Mouse (Mus musculus) heart, adult 8-10 months (tissue): ENCODE results near the gene Ppil6. TPM values are rescaled to one million over a fixed set of nuclear protein-coding genes. Genes with fewer than 3 reads are reported as not detected.
A peak's percentile ranks its signal among the peaks of the same experiment; 100 is the strongest.

Source experiments
- DNase-seq: peaks from one replicate; pipeline ENCODE4 v3.0.0; 2022; ENCODE audit warnings: low spot score
- total RNA-seq, 4 experiments: library from RNA; stranded (reverse); gene quantifications; 2 replicates each; pipeline ENCODE4 v1.2.4; 2022

The Ppil6 gene
- total RNA-seq, 4 experiments from 2014 or later = 0.78 to 1.4 (median 1.1) TPM

DNA sequence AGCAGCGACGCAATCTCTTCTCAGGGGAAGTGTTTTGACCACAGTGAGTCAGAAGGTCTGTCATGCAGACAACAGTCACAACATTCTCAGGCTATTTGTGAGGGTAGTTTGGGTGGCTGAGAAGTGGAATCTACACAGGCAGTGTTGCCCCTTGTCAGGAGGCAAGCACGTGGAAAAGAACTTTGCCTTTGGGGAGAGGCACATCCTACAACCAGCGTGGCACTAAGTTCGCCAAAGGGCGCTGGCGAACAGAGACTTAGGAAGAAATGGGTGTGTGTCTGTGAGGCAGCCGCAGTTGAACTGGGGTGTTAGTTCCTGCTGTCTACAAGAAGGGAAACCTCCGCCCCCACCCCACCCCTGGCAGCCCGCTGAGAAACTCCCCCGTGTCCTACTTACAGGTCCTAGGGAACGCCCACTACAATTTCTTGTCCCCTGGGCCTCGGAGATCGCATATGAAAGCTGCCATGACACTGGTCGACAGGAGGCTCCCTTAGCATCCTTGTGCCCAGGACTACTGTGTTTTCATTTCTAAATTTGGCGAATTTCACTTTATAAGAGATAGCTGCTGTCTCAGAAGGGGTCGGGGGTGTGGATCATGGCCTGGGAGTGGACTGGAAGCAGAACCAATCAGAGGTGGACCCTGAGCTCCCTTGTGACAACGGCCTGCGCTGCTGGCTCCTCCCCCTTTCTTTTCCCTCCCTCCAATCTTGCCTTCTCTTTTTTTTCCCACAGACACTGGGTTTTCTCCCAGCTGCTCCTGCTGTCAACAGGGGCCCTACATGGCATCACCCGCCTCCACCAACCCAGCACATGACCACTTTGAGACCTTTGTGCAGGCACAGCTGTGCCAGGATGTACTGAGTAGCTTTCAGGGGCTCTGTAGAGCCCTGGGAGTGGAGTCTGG lies 12.7 kb upstream of the Ppil6 start:
- peak; percentile 82 for DNase-seq

DNA sequence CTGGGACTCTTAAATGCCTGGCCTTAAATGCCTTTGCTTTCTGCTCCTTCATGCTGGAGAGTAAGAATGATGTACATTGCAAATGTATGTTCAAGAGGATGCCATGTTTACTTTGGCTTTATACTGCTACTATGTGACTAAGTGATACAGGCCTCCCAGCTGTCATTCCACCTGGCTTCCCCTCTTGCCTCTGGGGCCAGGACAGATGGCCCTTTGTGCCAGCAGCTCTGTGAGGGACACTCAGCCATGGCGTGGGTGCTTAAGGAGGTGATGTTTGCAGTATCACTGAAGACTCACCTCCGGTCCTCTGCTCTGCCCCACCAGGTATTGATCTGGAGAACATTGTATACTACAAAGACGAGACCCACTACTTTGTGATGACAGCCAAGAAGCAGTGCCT lies 10.3 kb upstream of the Ppil6 start:
- DNase-seq = no peak

DNA sequence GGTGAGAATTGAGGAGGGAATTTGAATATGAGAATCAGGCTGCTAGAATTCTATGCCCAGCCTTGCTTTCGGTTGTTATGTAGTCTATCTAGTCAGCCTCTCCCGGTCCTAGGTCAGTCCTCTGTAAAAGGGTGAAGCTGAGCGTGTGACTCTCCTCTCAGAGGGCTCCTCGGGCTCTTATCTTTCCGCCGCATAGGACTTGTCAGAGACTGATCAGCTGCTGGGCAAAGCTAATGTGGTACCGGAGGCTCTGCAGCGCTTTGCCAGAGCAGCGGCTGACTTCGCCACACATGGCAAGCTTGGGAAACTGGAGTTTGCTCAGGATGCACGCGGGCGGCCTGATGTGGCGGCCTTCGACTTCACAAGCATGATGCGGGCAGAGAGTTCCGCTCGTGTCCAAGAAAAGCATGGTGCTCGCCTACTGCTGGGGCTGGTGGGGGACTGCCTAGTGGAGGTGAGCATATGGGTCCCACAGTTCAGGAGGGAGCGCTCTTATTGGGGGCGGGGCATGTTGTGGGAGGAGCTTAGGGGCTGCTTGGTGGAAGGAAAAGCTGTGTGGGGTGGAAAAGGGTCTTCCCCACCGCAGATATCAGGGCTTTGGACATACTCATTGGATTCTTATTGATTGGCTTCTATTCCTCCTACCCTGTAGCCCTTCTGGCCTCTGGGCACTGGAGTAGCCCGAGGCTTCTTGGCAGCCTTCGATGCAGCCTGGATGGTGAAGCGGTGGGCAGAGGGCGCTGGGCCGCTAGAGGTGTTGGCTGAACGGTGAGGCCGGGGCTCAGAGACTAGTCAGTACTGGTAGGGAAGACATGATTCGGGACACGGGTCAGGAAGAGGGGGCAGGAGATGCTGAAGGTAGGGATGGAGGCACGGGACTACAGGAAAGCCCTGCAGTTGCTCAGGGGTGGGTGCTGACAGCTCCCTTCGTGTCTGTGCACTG lies 9.0 kb upstream of the Ppil6 start:
- no peak for DNase-seq

- no peak for DNase-seq
Observed at GRCm38 (mm10) chr10:41482446-41482845, 7.8 kb upstream of the Ppil6 start.

DNA sequence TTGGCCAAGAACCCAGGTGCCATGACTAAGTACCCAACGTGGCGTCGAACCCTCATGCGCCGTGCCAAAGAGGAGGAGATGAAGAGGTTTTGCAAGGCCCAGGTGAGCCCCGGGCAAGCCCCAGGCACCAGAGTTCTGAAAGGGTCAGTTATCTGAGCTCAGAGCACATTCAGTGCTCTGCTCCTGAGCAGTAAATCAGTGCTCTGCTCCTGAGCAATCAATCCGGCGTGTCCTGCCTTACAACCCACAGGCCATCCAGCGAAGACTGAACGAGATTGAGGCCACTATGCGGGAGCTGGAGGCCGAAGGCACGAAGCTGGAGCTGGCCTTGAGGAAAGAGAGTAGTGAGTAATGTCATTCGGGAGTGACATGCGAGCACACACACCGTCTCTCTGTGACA lies 4.5 kb upstream of the Ppil6 start:
- DNase-seq = no peak

DNA sequence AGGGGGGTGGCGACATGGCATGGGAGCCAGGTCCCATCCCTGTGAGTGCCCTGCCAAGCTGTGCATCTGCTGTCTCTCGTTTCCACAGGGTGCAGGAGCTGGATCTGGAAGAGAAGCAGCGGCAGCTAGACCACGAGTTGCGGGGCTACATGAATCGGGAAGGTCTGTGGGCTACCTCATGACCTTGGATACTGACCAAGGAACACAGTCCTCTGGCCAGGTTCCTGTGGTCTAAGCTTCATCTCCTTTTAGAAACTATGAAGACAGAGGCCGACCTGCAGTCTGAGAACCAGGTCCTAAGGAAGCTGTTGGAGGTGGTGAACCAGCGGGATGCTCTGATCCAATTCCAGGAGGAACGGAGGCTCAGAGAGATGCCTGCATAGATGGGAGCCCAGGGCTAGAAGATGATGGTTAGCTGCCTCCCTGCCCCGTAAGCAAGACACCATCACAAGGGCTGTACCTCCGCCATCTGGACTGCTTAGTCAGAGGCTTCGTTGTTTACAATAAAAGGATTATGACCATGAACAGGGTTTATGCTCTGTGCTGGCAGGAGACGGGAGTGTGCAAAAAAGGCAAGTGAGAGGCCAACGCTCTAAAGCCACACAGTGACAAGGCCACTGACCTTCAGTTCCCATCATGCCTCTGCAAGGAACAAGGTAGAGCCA lies 3.6 kb upstream of the Ppil6 start:
- DNase-seq = no peak

- DNase-seq = no peak
Observed at GRCm38 (mm10) chr10:41488877-41489276, 1.4 kb upstream of the Ppil6 start.

GRCm38 (mm10) chr10:41489294-41489693 lies 945 bp upstream of the Ppil6 start:
- no peak for DNase-seq

DNA sequence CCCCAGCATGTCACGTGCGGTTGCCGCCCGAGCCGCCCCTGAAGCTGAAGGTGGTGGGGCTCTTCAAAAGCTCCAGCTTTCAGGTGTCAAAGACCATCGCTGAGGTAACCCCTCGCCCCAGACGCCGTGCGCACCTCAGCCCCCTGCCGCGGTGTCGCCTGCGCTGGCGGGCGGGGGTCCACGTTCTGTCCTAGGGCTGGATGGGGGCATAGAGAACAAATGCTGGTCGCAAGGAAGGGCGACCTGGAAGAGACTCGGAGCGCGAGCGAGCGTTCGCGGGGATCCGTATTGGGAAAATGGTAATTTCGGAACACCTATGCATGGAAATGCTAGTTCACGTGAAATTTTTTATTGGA lies 257 bp downstream of the Ppil6 start:
- DNase-seq = no peak

GRCm38 (mm10) chr10:41491111-41491510 lies 872 bp downstream of the Ppil6 start:
- no peak for DNase-seq

GRCm38 (mm10) chr10:41500941-41501340 lies 10.7 kb downstream of the Ppil6 start:
- DNase-seq = peak; percentile 81

DNA sequence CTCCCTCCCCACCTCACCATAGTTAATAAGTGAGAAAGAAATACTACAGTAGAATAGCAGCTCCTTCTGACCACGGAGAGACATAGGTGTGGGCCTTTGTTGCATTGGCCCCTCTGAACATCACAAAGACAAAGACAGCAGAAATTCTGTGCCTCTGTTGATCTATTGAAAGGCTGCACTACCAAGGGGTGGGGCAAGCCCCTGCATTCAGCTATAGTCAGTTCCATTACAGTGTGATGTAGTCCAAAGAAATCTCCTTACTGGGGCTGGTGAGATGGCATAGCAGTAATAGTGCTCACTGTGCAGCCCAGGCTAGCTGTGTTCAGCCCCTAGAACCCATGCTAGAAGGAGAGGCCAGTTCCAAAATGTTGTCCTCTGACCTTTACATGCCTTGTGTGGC lies 14.8 kb downstream of the Ppil6 start:
- no peak for DNase-seq

DNA sequence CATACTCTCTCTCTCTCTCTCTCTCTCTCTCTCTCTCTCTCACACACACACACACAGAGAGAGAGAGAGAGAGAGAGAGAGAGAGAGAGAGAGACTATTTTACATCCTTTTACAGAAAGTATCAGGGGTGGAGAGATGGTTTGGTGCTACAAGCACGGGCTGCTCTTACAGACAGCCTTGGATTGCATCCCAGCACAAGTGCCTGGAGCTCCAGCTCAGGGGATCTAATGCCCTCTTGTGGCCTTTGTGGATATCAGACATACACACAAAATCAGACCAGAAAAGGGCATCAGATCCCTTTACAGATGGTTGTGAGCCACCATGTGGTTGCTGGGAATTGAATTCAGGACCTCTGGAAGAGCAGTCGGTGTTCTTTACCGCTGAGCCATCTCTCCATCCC lies 15.2 kb downstream of the Ppil6 start:
- peak; percentile 74 for DNase-seq

DNA sequence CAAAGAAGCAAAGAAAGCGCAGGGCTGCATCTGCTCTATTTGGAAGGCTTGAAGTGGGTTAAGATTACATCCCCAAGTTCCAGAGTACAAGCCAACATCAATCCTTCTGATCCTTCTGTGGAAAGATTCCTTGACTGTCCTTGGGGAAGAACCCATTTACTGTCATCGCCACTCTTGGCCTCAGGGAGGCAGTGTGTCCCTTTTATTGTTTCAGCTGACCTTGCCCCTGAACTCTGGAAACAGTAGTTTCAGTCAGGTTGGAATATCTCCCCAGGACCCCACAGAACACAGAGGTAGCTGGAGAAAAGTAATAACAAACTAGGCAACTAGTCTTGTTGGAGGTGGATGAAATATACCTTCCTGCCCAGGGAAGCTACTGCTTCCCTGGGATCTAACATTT lies 18.9 kb downstream of the Ppil6 start:
- DNase-seq = no peak

DNA sequence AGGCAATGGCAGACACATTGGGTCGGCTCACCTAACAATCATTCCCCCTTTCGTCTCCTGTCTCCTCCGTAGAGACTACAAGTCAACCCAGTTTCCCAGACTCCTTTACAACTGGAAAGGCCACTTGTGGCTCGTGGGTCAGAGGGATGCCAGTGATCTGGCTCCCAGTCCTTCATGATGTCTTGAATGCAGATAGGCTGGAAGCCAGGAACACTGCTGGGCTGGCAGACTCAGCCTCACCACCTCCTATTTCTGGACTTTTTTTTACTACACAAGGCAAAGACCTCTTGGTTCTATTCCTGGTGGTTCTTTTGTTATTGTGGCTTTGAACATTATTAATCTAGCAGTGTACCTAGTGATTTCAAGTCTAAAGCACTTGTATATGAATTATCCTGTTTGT lies 24.1 kb downstream of the Ppil6 start:
- DNase-seq = no peak

GRCm38 (mm10) chr10:41514921-41515320 lies 24.7 kb downstream of the Ppil6 start:
- no peak for DNase-seq

GRCm38 (mm10) chr10:41518508-41518980 lies 28.3 kb downstream of the Ppil6 start:
- DNase-seq = peak; percentile 78

- DNase-seq = peak; percentile 89
Observed at GRCm38 (mm10) chr10:41518981-41519618, 28.9 kb downstream of the Ppil6 start, which contains the start of gene Cd164. Gene Cd164, plus strand, starts transcription at chr10:41519414.

DNA sequence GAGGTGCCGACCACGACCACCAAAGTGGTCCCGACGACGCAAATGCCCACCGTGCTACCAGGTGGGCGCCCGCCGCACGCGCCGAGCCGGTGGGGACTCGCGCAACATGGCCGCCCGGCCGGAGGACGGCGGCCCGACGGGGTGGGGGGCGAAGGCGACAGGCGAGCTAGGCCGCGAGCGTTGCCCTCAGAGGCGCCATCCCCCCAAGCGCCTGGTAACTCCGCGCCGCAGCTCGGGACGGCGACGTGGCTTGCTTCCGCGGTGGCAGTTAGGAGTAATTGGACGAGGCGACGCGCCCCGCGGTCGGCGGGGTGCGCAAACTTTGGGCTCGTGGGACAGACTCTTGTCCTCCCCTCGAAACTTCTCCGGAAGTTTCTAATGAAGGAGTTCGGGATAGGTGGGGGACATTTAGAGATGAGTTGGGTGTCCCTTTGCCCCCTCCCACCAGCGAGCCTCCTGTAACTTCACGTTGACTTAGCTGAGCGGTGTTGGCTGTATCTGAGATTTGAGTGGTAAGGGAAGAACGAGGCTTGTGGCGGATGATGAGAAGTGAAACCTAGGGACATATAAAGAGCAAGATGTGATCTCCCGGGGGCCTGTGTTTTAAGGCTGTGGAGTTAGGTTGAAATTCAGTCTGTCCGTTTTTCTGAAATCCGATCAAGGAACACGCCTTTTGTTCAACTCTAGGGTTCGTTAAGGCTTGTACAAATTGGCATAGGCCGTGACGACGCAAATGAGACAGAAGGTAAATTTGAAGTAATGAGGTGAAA lies 29.6 kb downstream of the Ppil6 start:
- peak; percentile 47 for DNase-seq

DNA sequence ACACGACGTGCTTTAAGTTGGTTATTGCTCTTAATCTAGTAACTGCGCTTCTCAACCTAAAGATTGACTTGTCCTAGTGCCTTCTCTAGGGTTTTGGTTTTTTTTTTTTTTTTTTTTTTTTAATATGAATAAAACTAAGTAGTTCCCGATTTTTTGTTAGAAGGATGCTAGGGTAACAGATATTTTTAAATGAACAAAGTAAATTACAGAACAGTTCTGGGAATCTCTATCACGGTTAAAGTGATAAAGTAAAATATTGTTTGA lies 30.1 kb downstream of the Ppil6 start:
- DNase-seq = no peak

DNA sequence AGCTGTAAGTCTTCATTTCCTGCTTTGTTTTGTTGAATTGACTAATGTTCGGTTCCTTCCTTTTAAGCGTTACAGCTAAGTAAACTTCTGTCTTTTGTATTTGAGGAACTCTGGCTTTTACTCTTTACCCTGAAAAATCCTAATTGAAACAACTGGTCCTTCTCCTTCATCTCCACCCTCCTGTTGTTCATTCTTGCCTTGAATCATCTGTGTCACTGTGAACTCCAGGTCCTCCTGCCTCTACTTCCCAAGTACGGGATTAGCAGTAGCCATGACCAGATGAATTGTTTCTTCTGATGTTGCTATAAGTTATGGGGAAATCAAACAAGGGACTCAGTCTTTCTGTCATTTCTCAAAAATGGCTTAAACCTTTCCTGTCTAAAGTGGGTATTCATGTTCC lies 33.1 kb downstream of the Ppil6 start:
- no peak for DNase-seq
